Mouse (Mus musculus) midbrain, embryonic 10.5 days (tissue): Measurements from ENCODE around the gene Dnajc10. TPM values are rescaled to one million over a fixed set of nuclear protein-coding genes. Genes with fewer than 3 reads are reported as not detected.

Source experiments
- DNase-seq: peaks from one replicate; pipeline ENCODE4 v3.0.0-alpha.2; 2017; ENCODE audit warnings: low spot score
- H3K27ac ChIP-seq: fragments of 300-500 bp; sonication (generic); replicated peaks from 2 replicates; pipeline ENCODE4 v1.5.1; 2016; ENCODE audit warnings: mild to moderate bottlenecking
- H3K27me3 ChIP-seq: fragments of 300-500 bp; sonication (generic); 2 replicates; pipeline ENCODE4 v1.6.1; 2016; ENCODE audit warnings: low read depth, mild to moderate bottlenecking; ENCODE audit not compliant: poor library complexity, severe bottlenecking
- H3K36me3 ChIP-seq: fragments of 300-500 bp; sonication (generic); 2 replicates; pipeline ENCODE4 v1.6.1; 2016; ENCODE audit warnings: mild to moderate bottlenecking, moderate library complexity
- H3K4me1 ChIP-seq: fragments of 300-500 bp; sonication (generic); 2 replicates; pipeline ENCODE4 v1.6.1; 2016
- H3K4me3 ChIP-seq: fragments of 300-500 bp; sonication (generic); 2 replicates; pipeline ENCODE4 v1.5.1; 2016; ENCODE audit warnings: mild to moderate bottlenecking, moderate library complexity
- H3K9me3 ChIP-seq: fragments of 300-500 bp; sonication (generic); replicated peaks from 2 replicates; pipeline ENCODE4 v1.6.1; 2016; ENCODE audit warnings: mild to moderate bottlenecking
- WGBS: fragments of 180-500 bp; shearing (Covaris S2); methylation state at CpG from one replicate; pipeline ENCODE4 v1.1.7; 2016; 5-methylcytosine and 5-hydroxymethylcytosine counted together
- polyA plus RNA-seq: library from polyadenylated mRNA; unstranded; fragments of >200 nt; fragmentation: Nextera tagmentation; extraction: Ambion mirVana; gene quantifications from 2 replicates; pipeline ENCODE4 v1.2.1, GENCODE M21; 2016

The Dnajc10 gene
- 86.4 and 87.8 TPM in 2 replicates for polyA plus RNA-seq

DNA sequence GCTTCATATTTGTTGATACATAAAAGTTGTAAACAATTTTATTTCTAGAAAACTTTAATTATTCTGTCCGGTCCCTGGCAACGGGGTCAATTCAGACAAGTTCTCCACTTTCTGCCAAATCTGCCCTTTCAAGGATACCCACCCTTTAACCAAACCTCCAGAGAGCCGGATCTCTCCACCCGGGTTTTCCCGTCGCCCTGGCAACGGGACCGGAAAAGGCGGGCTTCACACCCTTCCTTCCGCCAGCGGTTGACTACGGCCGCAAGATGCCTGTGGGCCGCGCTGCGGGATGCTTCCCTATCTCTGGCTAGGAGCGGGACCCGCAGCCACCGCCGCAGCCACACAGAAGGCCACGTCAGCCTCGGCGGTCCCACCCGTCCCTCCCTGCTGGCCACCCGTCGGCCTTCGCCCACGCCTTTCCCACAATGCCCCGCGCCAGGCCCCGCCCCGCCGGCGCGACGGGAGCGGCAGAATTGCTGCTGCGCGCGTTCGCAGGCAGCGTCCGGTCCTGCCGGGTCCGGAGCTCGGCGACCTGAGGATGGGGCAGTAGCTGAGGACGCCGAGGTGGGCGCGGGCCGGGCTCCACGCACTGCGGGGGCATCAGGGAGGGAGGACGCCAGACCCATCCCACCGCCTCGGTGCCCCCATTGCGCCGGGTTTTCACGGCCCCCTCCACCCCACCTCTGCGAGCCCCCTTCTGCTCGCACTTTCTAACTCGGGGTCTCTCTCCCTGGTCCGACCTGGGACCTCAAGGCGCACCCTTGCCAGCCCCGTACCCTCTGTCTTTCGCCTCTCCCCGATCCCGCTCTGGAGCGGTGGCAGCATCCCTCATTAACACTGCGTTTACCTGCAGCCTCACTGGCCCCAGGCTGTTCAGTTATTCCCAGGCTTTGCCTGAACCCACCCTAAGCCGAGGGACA is at the start of gene Dnajc10:
TSS of gene Dnajc10 (plus strand) at position 225 of the 920 bp plus-strand sequence.
- Histone ChIP-seq H3K4me1 (peaks cover 19% of the 10 kb centered on the region), H3K9me3 (no peaks in the 10 kb centered on the region), H3K27ac (peak within 1 kb of the TSS; percentile 98), H3K36me3 (peaks cover 27% of the 10 kb centered on the region), H3K27me3 (no peaks in the 10 kb centered on the region), H3K4me3 (peak within 1 kb of the TSS; percentile 92)
- DNase-seq: peak; percentile 93
- under 1% methylated on average over 72 of the region's 72 CpGs for WGBS

DNA sequence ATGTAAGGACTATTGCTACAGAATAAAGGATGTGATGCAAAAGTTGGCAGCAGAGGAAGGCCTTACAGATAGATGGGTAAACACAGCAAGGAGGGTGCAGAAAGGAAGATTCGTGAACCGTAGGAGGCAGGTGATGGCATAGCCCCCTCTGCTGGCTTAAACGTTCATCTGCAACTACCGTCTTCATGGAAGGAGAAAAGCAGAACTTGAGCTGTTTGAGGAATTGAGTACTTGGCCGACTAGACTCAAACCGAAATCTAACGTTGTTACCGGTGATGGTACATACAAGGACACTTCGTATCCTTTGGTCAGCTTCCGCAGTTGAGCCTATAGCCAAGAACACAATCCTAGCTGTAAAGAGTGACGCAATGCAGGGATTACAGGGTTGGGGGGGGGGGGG is 48.4 kb upstream of the Dnajc10 start:
- H3K27ac ChIP-seq: no peak overlapping the region
- no peaks in the 10 kb centered on the region for H3K9me3 ChIP-seq
- 0 out of 2 replicates have a peak overlapping the region, but pooled peaks have one; percentile 9 for H3K4me3 ChIP-seq
- no peaks in the 10 kb centered on the region for H3K36me3 ChIP-seq
- no peaks in the 10 kb centered on the region for H3K4me1 ChIP-seq
- no peaks in the 10 kb centered on the region for H3K27me3 ChIP-seq
- peak; percentile 67 for DNase-seq
- WGBS: 21% methylated on average over 11 of the region's 11 CpGs

DNA sequence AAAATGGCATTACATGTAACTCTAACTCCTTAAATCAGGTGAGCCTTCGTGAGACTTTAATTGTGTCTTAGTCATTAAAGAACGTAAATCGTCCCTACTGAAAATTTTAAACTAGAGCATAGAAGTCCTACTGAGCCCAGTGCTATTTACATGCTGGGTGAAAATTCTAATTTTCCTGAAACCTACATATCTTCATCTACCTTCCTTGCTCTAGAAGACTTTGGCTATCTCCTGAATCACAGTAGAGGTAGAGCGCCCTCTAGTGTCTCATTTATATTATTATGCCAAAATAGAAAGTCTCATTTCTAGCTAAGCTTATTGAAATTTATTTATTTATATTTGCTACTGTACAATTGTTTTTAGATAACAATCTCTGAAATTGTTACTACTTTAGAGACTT is 47.2 kb upstream of the Dnajc10 start:
- H3K27ac ChIP-seq: no peak overlapping the region
- H3K36me3 ChIP-seq: no peaks in the 10 kb centered on the region
- H3K27me3 ChIP-seq: no peaks in the 10 kb centered on the region
- H3K9me3 ChIP-seq: no peaks in the 10 kb centered on the region
- WGBS: 58% methylated on average over 4 of the region's 4 CpGs
- no peak for DNase-seq
- no peak overlapping the region for H3K4me3 ChIP-seq
- H3K4me1 ChIP-seq: no peaks in the 10 kb centered on the region

DNA sequence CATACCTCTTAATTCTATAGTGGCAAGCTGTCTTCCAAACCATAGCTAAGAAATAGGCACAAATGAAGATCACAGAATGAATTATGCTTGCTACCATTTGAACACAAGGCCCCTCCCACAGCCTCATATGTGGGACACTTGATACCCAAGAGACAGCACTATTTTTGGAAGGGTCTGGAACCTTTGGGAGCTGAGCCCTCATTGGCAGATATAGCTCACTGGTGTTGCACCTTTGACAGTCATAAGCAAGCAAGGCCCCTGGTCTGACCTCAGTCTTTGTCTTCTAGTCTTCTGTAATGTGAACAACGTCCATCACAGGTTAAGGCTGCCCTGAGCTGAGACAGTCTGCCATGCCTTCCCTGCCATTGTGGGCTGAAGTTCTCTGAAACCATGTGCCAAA is 43.8 kb upstream of the Dnajc10 start:
- DNase-seq: no peak
- H3K36me3 ChIP-seq: no peaks in the 10 kb centered on the region
- WGBS: 88% methylated on average over 1 of the region's 1 CpGs

DNA sequence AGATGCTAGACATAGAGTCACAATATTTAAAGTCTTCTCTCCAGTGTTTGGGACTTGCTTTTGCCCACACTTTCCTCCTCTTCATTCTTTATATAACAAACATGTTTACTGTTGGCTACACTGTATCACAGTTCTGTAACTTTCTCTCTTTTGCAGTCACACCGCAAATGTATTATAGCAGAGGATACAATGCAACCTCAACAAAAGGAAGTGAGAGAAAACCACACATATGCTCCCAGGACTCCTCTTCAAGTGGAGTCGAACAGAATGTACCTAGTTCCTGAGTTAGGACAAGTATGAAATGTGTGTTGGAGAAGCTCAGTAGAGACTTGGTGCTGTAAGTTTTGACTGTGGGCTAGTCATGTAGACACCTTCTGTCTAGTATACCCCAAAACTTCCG is 42.2 kb upstream of the Dnajc10 start:
- Histone ChIP-seq H3K9me3 (no peaks in the 10 kb centered on the region), H3K27me3 (no peaks in the 10 kb centered on the region), H3K4me3 (no peak overlapping the region), H3K4me1 (no peaks in the 10 kb centered on the region), H3K36me3 (no peaks in the 10 kb centered on the region), H3K27ac (no peak overlapping the region)
- no peak for DNase-seq
- 93% methylated on average over 3 of the region's 3 CpGs for WGBS

More for the DNA sequence above, 43.8 kb upstream of the Dnajc10 start:
- Histone ChIP-seq H3K4me3 (no peak overlapping the region), H3K27ac (no peak overlapping the region), H3K9me3 (no peaks in the 10 kb centered on the region), H3K27me3 (no peaks in the 10 kb centered on the region), H3K4me1 (no peaks in the 10 kb centered on the region)

DNA sequence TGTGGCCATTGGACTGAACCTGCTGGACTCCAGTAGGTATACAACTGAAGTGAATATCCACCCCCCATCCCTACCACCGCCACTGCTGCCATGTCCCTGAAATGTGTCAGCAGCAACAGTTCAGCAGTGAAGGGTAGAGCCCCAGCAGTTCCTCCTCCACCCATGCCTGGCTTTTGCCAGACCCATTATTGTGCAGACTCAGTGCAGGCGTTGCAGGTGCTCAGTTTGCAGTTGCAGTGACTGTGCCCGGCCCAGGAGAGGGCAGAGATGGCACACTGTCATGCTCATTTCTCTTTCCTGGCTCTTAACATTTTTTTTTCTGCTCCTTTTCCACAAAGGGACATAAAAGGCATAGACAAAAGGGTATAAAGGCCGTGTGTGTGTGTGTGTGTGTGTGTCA is 41.5 kb upstream of the Dnajc10 start:
- WGBS: 79% methylated on average over 4 of the region's 4 CpGs
- no peak overlapping the region for H3K27ac ChIP-seq
- no peak overlapping the region for H3K4me3 ChIP-seq
- no peaks in the 10 kb centered on the region for H3K27me3 ChIP-seq
- H3K4me1 ChIP-seq: no peaks in the 10 kb centered on the region
- H3K36me3 ChIP-seq: no peaks in the 10 kb centered on the region
- DNase-seq: no peak
- H3K9me3 ChIP-seq: no peaks in the 10 kb centered on the region

DNA sequence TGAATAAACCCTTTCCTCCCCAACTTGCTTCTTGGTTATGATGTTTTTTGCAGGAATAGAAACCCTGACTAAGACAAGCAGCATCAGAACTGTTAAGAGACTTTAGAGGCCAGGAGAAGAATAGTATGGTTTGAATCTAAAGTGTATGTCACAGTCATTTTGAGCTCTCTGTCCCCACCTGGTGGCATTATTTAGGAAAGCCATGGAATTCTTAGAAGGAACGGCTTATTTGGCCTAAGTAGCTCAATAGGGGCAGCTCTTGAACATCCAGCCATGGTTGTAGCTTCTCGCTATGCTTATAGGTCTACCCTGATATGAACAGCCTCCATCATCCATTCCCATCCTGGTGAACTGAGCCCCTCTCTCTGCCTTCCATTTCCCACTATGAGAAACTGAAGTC is 40.1 kb upstream of the Dnajc10 start:
- WGBS: 53% methylated on average over 2 of the region's 2 CpGs
- Histone ChIP-seq H3K9me3 (no peaks in the 10 kb centered on the region), H3K27ac (no peak overlapping the region), H3K27me3 (no peaks in the 10 kb centered on the region), H3K4me1 (no peaks in the 10 kb centered on the region), H3K36me3 (no peaks in the 10 kb centered on the region), H3K4me3 (no peak overlapping the region)
- peak; percentile 20 for DNase-seq

DNA sequence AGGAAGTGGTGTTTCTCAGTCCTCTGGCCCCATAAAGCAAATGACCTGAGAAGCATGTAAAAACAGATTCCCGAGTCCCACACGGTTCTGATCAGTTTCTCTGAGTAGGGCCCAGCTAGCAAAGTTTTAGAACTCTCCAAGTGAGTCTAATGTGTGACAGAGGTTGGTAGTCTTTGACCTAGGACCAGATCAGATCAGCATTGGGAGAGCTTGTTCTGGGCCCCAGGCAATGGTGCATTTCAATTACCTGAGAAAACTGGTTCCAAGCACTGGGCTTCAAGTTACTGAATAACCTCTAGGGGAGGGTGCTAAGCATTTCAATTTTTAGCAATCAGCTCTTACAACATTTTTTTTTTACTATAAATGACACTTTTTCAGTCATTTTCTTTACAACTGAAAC is 33.1 kb upstream of the Dnajc10 start:
- H3K36me3 ChIP-seq: no peaks in the 10 kb centered on the region
- no peaks in the 10 kb centered on the region for H3K9me3 ChIP-seq
- no peaks in the 10 kb centered on the region for H3K27me3 ChIP-seq
- no peak overlapping the region for H3K4me3 ChIP-seq
- no peak for DNase-seq
- no peaks in the 10 kb centered on the region for H3K4me1 ChIP-seq
- no peak overlapping the region for H3K27ac ChIP-seq
- 78% methylated on average over 2 of the region's 2 CpGs for WGBS

DNA sequence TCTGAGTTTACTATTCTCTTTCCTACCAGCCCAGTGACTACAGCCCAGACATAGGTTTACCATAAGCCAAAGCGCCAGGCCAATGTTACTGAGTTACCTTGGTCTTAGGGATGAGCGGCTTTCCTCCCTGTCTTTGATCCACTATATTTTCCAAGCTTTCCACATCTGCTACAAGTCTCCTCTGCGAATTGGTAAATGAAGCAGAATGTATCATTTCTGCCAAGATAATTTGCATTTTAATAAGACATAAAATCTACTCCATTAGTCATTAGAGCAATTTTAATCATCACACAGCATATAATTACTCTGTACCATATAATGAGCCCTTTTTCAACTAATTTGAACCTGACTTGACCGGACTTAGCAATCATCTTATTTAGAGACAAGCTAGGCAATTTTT is 28.9 kb upstream of the Dnajc10 start:
- no peaks in the 10 kb centered on the region for H3K4me1 ChIP-seq
- H3K27ac ChIP-seq: no peak overlapping the region
- no peaks in the 10 kb centered on the region for H3K27me3 ChIP-seq
- no peaks in the 10 kb centered on the region for H3K9me3 ChIP-seq
- 92% methylated on average over 4 of the region's 4 CpGs for WGBS
- no peaks in the 10 kb centered on the region for H3K36me3 ChIP-seq
- DNase-seq: no peak
- no peak overlapping the region for H3K4me3 ChIP-seq

DNA sequence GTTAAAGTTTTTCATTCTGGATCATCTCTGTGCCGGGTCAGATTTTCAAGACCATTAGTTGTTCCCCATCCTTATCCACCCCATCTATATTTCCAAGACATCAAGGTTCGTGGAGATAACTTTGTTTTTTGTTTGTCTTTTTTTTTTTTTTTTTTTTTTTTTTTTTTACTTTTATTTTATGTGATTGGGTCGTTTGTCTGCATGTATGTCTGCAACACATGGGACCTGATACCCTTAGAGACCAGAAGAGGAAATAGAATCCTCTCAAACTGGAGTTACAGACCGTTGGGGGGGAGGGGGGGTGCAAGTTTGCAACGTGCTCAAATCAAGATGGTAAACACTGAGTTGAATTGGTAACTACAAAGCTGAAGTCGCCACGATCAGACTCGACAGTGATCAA is 23.1 kb upstream of the Dnajc10 start, which contains the start of gene Prdx6b:
TSS of gene Prdx6b (plus strand) at position 301 of the 400 bp plus-strand sequence.
- H3K4me3 ChIP-seq: no peak within 1 kb of the TSS
- no peaks in the 10 kb centered on the region for H3K36me3 ChIP-seq
- no peaks in the 10 kb centered on the region for H3K9me3 ChIP-seq
- H3K27ac ChIP-seq: no peak within 1 kb of the TSS
- 92% methylated on average over 8 of the region's 8 CpGs for WGBS
- no peaks in the 10 kb centered on the region for H3K27me3 ChIP-seq
- no peaks in the 10 kb centered on the region for H3K4me1 ChIP-seq
- DNase-seq: no peak

DNA sequence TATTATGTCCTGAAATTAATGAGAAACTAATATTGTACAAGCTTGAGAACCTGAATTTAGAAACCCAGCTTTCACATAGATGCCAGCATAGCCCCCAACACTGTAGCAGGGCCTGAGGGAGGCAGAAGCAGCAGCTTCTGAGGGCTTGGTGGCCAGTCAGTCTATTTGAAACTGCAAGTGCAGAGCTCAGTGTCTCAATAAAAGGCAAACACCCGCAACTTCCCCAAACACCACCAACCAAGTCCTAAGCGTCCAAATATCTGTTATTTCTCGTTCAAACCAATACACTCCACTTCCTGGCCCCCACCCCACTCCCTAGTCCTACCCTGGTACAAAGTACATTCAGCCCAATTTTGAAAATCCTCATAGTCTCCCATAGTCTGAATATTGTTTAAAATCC is 16.9 kb upstream of the Dnajc10 start:
- DNase-seq: no peak
- H3K4me3 ChIP-seq: no peak overlapping the region
- no peaks in the 10 kb centered on the region for H3K4me1 ChIP-seq
- H3K9me3 ChIP-seq: no peaks in the 10 kb centered on the region
- no peaks in the 10 kb centered on the region for H3K27me3 ChIP-seq
- no peak overlapping the region for H3K27ac ChIP-seq
- WGBS: 84% methylated on average over 3 of the region's 3 CpGs
- no peaks in the 10 kb centered on the region for H3K36me3 ChIP-seq

DNA sequence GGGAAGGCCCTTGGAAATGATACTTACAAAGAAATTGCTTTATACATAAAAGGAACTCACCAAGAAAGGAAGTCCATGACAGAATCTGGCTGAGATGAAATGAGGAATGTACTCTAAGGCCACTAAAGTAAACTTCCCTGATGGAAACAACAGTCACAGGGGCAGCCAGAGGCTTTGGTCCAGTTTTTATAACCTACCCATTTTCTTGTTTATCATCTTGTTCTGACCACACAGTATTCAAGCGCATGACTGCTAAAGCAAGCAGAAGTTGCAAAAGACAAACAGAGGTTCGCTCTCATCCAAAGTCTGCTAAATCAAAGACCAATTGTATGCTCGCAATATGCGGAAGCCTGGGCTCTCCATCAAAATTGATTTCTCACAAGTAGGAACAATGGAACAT is 14.5 kb upstream of the Dnajc10 start:
- H3K9me3 ChIP-seq: no peaks in the 10 kb centered on the region
- DNase-seq: no peak
- H3K4me3 ChIP-seq: no peak overlapping the region
- H3K27me3 ChIP-seq: no peaks in the 10 kb centered on the region
- H3K27ac ChIP-seq: no peak overlapping the region
- H3K4me1 ChIP-seq: no peaks in the 10 kb centered on the region
- H3K36me3 ChIP-seq: no peaks in the 10 kb centered on the region
- WGBS: 95% methylated on average over 4 of the region's 4 CpGs

DNA sequence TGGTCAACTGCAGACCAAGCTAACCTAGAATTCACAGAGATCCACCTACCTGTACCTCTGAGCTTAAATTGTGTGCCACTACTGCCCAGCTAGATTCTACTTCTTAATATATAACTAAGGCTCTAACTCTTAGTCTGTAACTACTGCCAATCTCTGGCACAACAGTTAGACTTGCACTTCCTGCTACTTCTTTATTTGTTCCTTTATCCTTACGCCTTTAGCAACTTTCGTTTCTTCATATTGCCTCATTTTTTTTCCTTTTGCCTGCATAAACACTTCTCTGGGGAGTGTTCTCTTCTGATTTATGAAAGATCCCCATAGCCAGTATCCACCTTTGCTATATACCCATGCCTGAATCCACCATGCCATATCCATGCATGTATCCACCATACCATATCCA is 11.3 kb upstream of the Dnajc10 start:
- H3K27me3 ChIP-seq: no peaks in the 10 kb centered on the region
- H3K4me1 ChIP-seq: no peaks in the 10 kb centered on the region
- no peak overlapping the region for H3K27ac ChIP-seq
- H3K36me3 ChIP-seq: no peaks in the 10 kb centered on the region
- no peaks in the 10 kb centered on the region for H3K9me3 ChIP-seq
- no peak for DNase-seq
- H3K4me3 ChIP-seq: no peak overlapping the region
- 92% methylated on average over 2 of the region's 2 CpGs for WGBS
